Mouse (Mus musculus) cerebellum, postnatal 25 days (tissue): ENCODE results near the gene Acbd6.

Experiments used
- DNase-seq, 2 experiments: peaks; one replicate each; pipeline ENCODE4 v3.0.0; 2021; ENCODE audit warnings: mixed read lengths in 2 of 2

The Acbd6 gene

DNA sequence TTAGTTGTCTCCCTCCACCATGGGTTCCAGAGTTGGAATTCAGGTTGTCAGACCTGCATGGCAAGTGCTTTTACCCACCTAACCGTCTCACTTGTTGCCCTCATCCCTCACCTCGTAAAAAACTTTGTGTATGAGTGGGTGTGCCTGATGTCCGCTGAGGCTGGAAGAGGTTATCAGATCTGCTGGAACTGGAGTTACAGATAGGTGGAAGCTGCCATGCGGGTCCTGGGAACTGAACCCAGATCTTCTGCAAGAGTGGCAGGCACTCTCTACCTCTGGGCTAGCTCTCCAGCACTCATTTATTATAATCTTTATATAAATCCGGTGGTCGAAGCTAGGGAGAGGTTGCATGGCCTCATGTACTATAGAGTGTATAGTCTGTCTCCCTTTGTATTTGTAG lies 4.3 kb downstream of the Acbd6 start:
- DNase-seq, result no peak

DNA sequence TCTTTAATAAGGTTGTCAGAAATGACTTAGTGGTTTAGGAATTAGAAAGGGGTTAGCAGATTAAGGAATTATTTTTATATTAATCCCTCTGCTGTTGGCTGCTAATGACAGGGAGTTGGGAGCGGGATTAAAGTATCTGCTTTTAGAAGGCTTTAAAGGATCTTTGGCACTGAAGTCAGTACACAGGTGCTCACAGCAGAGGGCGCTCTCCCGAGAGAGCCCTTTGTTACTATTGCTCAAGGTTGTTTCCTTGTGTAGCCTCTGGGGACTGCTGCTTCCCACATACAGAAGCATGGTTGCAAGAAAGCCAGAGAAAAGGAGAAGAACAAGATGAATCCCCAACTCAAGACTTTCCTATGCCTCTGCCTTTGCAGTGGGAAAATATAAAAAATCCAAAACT lies 6.8 kb downstream of the Acbd6 start:
- DNase-seq, result peak; percentile 35 to 59

DNA sequence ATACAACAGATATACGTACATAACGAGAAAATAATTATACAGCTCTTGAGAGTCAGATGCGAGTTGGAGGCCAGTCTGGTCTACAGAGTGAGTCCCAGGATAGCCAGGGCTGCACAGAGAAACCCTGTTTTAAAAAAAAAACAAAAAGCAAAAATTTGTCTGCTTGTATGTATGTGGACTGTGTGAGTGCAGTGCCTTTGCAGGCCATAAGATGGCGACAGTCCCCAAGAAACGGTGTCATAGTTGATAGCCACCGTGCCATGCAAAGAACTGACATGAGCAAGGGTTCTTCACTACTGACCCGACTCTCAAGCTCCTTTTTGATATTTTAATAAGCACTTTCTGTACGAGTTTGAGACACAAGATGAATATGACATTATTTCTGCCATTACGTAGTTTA lies 10.2 kb downstream of the Acbd6 start:
- DNase-seq, result no peak

DNA sequence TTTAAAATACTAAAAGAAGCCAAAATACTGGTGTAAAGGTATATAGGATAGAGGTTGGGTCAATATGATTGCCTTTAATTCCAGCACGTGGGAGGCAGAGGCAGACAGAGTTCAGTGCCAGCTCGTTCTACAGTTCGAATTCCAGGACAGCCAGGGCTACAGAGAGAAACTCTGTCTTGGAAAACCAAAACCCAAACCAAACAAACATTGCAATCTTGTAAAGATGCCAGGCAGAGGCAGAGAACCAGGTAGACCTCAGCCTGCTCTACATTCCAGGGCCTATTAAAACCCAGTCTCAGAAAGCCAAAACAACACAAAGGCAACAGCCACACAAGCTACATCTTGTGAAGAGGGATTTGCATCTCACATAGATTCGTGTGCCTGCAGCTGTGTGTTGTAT lies 11.4 kb downstream of the Acbd6 start:
- DNase-seq, result no peak

DNA sequence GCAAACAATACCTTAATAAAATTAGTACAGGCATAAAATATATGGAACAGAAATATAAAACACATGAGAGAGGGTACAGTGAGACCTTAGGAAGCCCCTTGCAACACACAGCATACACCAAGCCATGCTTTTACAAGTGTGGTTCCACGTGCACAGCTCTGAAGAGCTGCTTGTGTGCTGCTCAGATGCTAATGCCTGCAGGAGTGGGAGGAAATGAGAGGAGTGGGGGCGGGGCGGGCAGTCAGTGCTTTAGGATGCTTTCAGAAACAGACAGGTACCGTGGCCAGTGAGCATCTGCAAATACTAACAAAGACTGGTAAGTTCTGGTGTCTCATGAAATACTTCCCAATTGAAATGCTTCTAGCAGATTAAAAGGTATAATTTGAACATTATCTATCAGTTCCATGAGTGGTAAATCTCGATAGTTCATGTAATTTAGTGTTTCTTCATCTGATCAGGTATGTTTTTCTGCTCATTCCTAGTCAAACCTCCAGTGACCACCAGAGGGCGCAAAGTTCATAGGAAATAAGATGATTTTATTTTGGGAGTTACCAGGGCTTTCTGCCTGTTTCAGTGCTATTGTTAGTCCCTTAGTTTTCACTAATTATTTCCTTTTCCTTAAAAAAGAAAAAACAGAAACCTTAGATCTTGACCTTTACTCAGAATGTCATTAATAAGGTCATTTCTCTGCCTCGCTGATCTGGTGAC lies 17.2 kb downstream of the Acbd6 start:
- DNase-seq, result peak; percentile 76 to 87

DNA sequence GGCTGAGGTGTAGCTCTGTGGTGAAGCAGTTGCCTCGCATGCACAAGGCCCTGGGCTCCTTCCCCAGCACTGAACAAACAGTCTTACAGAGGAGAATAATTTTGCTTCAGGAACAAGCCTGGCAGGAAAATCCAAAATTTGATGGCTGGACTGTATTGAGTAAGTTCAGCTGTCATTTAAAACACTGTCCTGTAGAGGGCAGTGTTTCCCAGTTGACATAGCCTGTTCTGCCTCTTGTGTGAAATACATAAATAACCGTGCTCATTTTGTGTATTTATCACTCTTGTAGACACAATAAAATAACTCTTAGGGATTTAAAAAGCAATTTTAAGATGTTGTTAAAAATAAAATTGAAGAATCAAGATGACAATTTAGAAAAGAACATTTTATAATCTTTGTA lies 18.5 kb downstream of the Acbd6 start:
- peak; percentile 26 to 57 for DNase-seq

DNA sequence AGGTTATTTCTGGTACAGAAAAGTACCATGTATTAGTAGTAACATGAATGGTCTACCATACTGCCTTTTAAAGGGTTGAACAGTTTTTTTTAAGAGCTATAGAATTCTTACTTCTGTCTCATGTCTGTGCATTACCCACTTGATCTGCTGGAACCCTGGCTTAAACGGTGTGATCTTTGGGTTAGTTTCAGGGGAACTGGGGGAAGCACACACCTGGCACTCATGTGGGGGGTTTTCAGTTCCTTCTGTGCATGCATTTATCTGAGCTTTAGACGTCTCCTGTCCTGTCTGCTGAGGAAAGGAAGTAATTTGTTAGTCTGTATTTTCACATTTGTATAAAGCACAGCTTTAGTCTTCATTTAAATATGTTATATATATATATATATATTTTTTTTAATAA lies 19.4 kb downstream of the Acbd6 start:
- no peak for DNase-seq

DNA sequence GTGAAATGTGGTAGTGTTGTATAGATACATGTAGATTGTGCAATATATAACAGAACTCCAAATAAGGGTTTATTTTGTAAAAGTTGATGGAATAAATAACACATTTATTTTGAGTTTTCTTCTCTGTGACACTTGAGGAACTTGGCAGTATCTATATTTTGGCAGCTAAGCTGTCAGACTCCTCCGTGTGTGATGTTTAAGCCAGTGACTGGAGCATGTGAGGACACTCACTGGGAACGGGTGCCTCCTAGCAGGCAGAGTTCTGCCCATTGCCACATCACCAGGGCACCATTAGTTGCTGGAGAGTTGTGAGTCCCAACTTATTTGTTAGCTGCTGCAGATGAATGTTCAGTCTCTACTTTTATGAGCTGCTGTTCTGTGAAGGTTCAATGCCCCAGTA lies 30.0 kb downstream of the Acbd6 start:
- no peak for DNase-seq

DNA sequence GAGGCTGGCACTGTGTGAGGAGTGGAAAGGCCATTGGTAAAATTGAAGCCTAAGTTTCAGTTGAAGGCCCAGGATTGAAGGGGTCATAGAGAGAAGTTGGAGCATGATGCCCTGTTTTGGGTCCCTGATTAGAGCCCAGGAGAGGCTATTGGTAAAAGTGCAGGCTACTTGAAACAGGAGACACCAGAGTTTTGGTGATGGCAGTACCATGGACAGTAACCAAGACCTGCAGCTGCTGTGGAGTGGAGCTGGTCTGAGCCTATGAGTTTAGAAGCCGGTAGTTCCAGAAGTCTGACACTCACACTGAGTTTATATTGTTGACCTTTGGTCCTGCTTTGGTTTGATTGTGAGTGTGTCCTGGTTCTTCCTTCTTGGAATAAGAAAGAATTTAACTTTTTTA lies 36.2 kb downstream of the Acbd6 start:
- no peak for DNase-seq

DNA sequence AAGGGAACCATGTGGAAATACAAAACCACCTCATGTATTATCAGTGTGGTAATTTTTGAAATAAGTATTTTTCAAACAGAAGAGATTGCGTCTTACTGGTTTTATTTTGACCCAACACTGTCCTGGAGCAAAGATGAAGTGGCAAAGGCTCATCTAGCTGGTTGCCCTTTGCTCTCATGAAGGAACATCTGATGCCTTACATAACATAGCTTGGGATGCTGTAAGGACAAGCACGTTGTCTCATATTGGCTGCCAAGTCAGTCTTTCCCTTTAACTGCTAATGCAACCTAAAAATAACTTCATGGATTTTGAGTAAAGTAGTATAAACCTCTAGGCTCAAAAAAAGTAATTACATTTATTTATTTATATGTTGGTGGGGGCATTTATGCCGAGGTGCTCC lies 38.7 kb downstream of the Acbd6 start:
- DNase-seq, result no peak

DNA sequence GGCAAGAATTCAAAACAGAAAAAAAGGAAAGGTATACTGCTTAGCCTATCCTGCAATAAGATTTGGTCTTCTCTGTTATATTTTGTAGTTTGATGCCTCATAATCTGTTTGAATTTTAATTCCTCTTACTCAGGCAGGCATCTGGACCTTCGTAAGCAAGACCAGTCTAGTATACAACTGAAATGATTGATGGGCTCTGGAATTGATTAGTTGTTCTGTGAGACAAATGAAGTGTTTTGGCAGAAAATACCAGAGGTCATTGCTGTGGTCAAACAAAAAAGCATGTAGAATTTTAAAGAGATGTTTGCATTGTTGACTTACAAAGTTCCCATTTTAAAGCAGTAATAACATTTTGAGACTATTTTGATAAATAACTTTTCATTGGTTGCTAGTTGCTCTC lies 46.8 kb downstream of the Acbd6 start:
- no peak for DNase-seq

DNA sequence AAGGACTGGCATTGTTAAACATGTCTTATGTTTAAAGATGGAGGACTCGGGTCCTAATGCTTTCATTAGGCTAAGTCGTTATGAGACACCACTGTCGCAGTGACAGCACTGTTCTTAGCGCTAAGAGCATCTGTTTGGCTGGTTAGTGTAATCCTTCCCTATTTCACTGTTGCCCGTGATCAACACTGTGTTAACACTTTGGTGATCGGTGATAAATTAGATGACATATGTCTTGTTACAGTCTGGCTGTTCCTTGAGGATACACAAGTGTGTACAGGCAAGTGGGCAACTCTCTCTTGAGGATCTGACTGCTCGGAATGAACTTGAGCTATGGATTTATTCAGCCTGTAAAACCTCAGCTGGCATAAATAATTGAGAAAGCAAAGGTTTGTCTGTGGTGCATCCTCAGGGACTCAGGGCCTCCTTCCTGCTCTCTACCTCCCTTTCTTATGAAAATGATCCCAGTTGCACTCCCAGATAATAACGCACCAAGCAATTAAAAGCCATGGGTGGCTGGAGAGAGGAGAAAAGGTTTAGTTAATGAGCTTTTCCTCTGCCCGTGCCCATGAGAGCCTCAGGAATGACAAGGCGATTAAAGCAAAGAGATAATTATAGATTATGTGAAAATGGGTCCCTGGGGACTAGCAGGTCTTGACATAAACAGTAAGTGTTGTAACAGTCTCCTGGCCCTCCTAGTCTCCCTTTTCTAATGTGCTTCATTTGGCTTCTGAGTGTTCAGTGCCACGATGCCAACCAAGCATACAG lies 47.7 kb downstream of the Acbd6 start:
- DNase-seq, result no peak

DNA sequence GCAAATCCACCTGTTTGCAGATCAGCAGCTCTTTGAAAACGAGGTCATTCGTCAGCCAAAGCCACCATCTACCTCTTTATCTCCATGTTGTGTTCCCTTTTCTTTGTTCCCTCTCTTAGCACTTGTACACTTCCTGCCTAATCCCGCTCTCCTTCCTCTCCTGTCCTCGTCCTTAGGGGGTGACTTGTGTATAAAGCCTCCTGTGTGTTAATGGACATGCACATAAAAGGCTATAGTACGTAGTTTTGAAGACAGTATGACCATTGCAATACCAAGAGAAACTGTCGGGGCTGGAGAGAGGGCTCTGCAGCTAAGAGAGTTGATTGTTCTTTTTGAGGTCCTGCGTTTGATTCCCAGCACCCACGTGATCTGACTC lies 48.2 kb downstream of the Acbd6 start:
- DNase-seq, result no peak

DNA sequence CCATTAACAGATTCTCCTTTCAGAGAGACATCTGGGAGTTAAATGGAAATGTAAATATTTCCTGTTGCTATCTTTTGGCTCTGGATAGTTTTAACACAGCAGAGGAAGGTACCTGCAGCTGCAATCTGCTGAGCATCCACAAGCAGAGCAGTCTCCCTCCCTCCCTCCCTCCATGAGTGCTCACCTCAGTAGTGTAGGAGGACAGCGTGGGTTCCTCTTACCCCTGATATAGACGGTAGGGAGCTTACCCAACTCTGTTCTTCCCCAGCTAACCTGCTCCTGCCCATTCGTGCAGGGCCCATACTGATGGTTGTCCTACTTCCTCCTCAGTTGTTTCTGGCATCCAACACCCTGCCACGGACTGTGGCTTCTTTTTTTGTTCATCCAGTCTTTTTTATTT lies 50.6 kb downstream of the Acbd6 start:
- DNase-seq, result no peak

DNA sequence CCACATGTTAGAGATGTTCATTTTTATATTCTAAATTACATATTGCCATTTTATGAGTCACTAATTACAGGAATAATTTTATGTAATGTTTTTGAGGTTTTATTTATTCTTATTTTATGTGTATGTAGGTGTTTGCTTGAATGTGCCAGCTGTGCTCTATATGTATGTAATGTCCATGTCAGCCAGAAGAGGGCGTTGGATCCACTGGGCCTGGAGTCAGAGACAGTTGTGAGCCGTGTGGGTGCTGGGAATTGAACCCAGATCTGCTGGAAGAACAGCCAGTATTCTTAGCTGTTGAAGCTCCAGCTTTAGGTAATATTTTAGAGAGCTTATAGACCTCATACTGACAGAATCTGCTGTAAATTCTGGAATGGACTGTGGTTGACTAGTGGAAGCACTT lies 56.5 kb downstream of the Acbd6 start:
- no peak for DNase-seq

DNA sequence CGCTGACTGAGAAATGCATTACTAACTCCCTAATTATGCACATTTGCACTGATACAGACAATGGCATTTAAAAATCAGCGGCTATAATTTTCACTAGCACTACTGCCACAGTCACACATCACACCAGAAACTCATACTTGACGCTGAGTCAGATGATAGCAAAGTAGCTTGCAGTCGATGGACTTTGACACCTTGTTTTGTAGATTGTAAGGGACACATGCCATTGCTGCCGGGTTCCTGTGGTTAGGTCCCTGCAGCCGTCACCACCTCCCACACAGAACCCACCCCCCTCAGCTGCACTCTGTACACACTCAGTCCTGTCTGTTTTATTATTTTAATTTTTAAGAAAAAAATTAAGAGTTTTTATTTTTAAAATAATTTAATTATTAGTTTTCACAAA lies 63.2 kb downstream of the Acbd6 start:
- no peak for DNase-seq

DNA sequence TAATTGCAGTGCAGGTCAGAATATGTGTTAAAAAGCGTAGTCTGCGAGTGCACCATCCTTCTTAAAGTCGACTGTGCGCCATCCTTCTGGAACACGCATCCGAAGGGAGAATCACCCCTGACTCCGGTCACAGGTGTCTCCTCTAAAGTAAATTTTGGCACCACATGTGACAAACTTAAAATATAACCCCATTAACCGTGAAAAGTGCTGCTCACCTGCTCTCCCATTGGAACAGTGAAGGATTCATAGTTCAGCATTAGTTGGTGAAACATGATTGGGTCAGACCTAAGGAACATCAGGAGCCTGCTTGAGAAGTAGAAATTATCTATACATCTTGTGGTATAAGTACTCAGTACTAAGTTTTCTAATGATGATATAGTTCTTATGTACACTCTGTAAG lies 65.3 kb downstream of the Acbd6 start:
- DNase-seq, result no peak

DNA sequence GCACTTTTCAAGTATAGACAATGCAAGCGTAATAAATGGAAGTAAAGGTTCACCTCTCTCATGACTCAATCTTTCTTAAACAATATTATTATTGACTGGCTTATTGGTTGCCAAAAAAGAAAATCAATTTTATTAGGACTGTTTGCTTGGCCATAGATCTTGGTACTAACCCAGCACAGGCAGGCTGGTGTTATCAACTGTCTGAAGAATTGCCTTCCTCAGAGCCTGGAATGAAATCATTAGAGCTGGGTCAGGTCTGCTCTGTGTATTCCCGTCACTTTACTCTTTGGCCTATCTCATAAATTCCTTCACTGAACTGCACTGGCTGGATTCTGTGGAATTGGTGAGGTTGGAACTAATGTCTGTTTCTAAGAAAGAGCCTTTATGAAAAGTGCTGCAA lies 69.8 kb downstream of the Acbd6 start:
- DNase-seq, result no peak

DNA sequence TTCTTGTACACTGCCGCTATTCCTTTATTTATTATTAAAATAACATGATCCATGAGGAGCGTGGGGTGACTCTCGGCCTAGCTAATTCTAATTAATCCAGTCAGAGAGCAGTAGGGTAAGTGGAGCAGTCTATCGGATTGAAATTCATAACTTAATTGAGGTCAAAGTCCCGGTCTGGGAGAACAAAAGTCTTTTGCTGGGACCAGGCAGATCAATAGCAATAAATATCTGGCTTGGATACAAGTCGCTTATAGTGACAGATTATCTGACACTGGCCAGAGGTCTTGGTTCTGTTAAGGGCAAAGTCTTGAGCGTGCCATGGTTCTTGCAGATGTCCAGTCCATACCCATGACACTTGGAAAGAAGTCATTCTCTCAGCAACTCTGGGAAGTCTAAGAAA lies 78.7 kb downstream of the Acbd6 start:
- DNase-seq, result no peak

DNA sequence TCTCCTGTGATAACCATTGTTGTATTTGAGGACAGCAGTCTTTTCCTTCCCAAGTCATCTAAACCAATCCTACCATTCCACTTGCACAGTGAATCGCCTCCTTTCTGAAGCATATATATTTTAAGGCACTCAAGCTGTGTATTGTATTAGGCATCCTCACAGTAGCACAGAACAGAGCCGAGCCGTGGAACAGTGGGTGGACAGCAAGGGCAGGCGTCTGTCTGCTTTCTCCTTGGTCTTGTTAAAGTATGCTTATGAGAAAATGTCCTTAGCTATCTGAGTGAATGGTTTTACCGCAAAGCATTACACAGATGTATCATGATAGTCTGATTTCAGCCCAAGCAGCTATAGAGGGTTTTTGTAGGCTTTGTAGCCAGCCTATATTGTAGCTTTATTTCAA lies 87.9 kb downstream of the Acbd6 start:
- DNase-seq, result no peak

DNA sequence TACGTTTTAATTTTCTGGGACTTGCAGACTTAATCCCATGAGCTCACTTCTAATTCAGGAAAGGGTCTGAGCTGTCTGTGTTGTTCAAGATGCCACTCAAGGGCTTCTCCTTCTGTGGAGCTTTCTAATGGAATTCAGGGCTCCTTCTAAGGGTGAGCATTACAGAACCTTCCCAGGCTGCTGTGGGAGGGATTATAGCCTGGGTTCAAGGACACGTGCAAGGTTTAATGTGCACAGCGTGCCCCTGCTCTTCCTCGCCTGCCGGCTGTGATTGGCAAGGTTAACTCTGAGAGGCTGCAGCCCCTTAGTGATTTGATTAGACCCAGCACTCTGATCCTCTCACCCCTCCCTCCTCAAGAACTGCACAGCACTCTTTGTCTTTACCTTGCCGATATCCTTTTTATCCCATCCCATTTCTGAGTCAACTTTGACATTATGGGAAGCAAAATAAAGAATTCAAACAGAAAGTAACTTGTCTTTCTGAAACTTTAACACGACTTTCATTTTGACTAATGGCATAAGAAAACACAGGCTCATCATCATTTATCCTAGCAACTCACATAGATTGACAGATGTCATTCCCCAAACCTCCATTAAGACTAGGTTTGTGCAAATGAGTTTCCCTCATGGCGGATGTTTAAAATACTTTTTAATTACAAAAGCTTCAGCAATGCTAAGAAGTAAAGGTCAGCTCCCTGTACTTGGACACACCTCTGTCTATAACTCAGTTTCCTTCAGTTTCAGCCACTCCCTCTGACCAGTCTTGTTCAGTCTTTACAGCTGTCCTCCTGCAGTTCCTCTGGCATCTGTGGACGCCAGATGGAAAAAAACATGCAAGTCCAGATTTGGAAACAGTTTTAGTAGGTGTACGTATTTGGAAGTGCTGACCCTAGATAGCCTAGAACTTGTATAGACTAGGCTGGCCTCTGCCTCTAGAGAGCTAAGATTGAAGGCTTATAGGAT lies 88.7 kb downstream of the Acbd6 start:
- DNase-seq, result no peak

DNA sequence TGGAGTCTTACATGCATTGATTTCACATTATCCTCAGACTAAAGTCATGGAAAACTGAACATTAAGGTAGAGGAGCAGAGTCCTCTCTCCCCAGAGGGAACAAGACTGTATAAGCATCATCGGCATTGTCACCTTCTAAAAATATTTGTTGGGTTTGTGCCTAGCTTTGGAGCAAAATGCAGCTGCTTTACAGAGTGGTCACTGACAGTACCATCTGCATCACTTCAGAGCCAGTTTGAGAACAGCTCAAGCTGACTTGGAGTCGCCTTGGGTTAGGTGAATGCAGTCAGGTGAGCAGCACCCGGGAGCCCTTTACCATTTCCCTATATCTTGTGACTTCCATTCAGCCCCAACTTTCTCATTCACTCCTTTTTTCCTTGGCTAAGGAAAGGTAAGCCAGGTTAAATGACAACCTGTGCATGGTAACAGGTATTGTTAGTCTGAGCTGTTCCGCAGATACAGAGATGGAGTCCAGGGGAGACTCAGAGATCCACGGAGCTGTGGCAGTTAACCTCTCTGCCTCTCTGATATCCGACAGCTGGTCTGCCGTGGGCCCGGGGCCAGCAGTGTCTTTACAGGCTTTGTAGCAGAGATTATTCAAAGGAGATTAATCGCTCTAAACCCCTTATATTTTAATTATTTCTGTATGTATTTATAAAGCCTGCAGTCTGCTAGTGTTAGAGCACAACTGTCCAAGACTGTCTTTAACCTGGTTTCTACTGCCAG lies 92.4 kb downstream of the Acbd6 start:
- DNase-seq, result peak; percentile 33 to 66

DNA sequence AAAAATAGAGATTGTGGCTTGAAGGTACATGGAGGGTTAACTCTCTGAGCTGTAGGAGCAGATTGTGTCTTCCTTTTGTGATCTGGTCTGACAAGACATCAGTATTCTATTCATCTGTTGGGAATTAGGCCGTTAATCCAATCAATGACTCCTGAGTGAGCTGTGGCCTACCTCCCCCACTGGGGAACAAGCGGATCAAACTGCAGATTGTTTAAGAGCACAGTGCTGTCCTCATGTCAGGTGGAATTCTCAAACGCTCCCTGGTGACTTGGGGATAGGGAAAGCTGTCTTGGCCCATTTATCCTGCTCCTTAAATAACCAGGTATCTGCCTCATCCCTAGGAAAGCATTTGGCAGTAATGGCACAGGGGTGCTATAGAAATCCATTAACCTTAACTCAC lies 97.0 kb downstream of the Acbd6 start:
- no peak for DNase-seq
